Mouse (Mus musculus) midbrain, postnatal 0 days (tissue): ENCODE measurements around the gene Gm10719. TPM values are rescaled to one million over a fixed set of nuclear protein-coding genes. Genes with fewer than 3 reads are reported as not detected.
"Not testable (repeated sequence)": the region's sequence is repeated elsewhere in the genome, so short reads cannot be mapped to it uniquely, and the experiment has no call there.

ENCODE experiments used
- ATAC-seq: fragments of 200-750 bp; cut with Nextera tagmentation; 2 replicates; pipeline ENCODE4 v1.8.0; 2017; ENCODE audit warnings: moderate number of reproducible peaks, mild to moderate bottlenecking, moderate TSS enrichment, moderate library complexity; ENCODE audit not compliant: low FRiP score
- DNase-seq: peaks from one replicate; pipeline ENCODE4 v3.0.0-alpha.2; 2015; ENCODE audit warnings: low spot score
- H3K27ac ChIP-seq: fragments of 300-500 bp; sonication (generic); 2 replicates; pipeline ENCODE4 v1.5.1; 2014; ENCODE audit warnings: low read depth, mild to moderate bottlenecking, low read length, mixed read lengths
- H3K27me3 ChIP-seq: fragments of 300-500 bp; sonication (generic); 2 replicates; pipeline ENCODE4 v1.6.1; 2014; ENCODE audit warnings: low read length, control low read depth, mixed read lengths; ENCODE audit not compliant: insufficient read depth
- H3K36me3 ChIP-seq: fragments of 300-500 bp; sonication (generic); 2 replicates; pipeline ENCODE4 v1.6.1; 2014; ENCODE audit warnings: low read length, control low read depth, mixed read lengths; ENCODE audit not compliant: insufficient read depth
- H3K4me1 ChIP-seq: fragments of 300-500 bp; sonication (generic); 2 replicates; pipeline ENCODE4 v1.6.1; 2014; ENCODE audit warnings: mild to moderate bottlenecking, control low read depth, antibody characterized with exemption, low read length, mixed read lengths; ENCODE audit not compliant: insufficient read depth
- H3K4me2 ChIP-seq: fragments of 300-500 bp; sonication (generic); 2 replicates; pipeline ENCODE4 v1.6.1; 2014; ENCODE audit warnings: low read depth, mild to moderate bottlenecking, low read length, mixed read lengths; ENCODE audit not compliant: poor library complexity, severe bottlenecking
- H3K4me3 ChIP-seq: fragments of 300-500 bp; sonication (generic); 2 replicates; pipeline ENCODE4 v1.5.1; 2014; ENCODE audit warnings: low read depth, mild to moderate bottlenecking, low read length, moderate library complexity
- H3K9ac ChIP-seq: fragments of 300-500 bp; sonication (generic); replicated peaks from 2 replicates; pipeline ENCODE4 v1.6.1; 2014; ENCODE audit warnings: mild to moderate bottlenecking, low read length, moderate library complexity, mixed read lengths; ENCODE audit not compliant: poor library complexity, severe bottlenecking
- H3K9me3 ChIP-seq: fragments of 300-500 bp; sonication (generic); 2 replicates; pipeline ENCODE4 v1.6.1; 2016; ENCODE audit warnings: low read length, control low read depth
- WGBS: fragments of 180-500 bp; shearing (Covaris S2); extraction: QIAGEN DNeasy Blood & Tissue Kit; methylation state at CpG from one replicate; pipeline ENCODE4 v1.1.7; 2014; 5-methylcytosine and 5-hydroxymethylcytosine counted together
- polyA plus RNA-seq: library from polyadenylated mRNA; unstranded; fragments of >200 nt; fragmentation: Nextera tagmentation; extraction: Ambion mirVana; gene quantifications from 2 replicates; pipeline ENCODE4 v1.2.1, GENCODE M21; 2015
- total RNA-seq: library from RNA; depleted of rRNA; stranded (reverse); fragments of >200 nt; gene quantifications from 2 replicates; pipeline ENCODE4 v1.2.3, GENCODE M21; 2014

The Gm10719 gene
- total and polyA plus RNA-seq, 2 experiments from 2014 or later: 0.27 to 2.1 TPM

GRCm38 (mm10) chr9:3023312-3023984 lies 6.2 kb downstream of the Gm10719 start, which contains the start of gene Gm10718:
Gm10718 (plus strand) TSS chr9:3023547.
- H3K9ac ChIP-seq, H3K4me3 ChIP-seq, H3K9me3 ChIP-seq, H3K36me3 ChIP-seq, DNase-seq, H3K27me3 ChIP-seq, H3K4me2 ChIP-seq, H3K27ac ChIP-seq, ATAC-seq, H3K4me1 ChIP-seq: not testable (repeated sequence)
- WGBS: 78% methylated on average over 9 of the region's 13 CpGs

GRCm38 (mm10) chr9:3023985-3024648 lies 6.9 kb downstream of the Gm10719 start:
- not testable (repeated sequence) for H3K4me3 ChIP-seq, H3K27me3 ChIP-seq, DNase-seq, H3K4me2 ChIP-seq, H3K27ac ChIP-seq, H3K9me3 ChIP-seq, H3K4me1 ChIP-seq, H3K9ac ChIP-seq, ATAC-seq, H3K36me3 ChIP-seq
- WGBS: 72% methylated on average over 15 of the region's 16 CpGs

GRCm38 (mm10) chr9:3024912-3025467 lies 7.8 kb downstream of the Gm10719 start, which contains the start of gene Gm10717:
Gm10717 (plus strand) TSS chr9:3025417.
- H3K36me3 ChIP-seq, H3K4me1 ChIP-seq, H3K4me2 ChIP-seq, ATAC-seq, H3K27me3 ChIP-seq, DNase-seq, H3K4me3 ChIP-seq, H3K9ac ChIP-seq, H3K9me3 ChIP-seq, H3K27ac ChIP-seq: not testable (repeated sequence)
- 77% methylated on average over 12 of the region's 12 CpGs for WGBS

GRCm38 (mm10) chr9:3025653-3026052 lies 8.4 kb downstream of the Gm10719 start:
- not testable (repeated sequence) for H3K4me1 ChIP-seq, ATAC-seq, H3K27ac ChIP-seq, H3K4me2 ChIP-seq, DNase-seq, H3K4me3 ChIP-seq, H3K9me3 ChIP-seq, H3K36me3 ChIP-seq, H3K27me3 ChIP-seq, H3K9ac ChIP-seq
- WGBS: 65% methylated on average over 4 of the region's 6 CpGs

GRCm38 (mm10) chr9:3026136-3026535 lies 8.9 kb downstream of the Gm10719 start:
- not testable (repeated sequence) for H3K4me1 ChIP-seq, H3K9ac ChIP-seq, H3K27ac ChIP-seq, H3K36me3 ChIP-seq, DNase-seq, ATAC-seq, H3K9me3 ChIP-seq, H3K27me3 ChIP-seq, H3K4me3 ChIP-seq, H3K4me2 ChIP-seq
- 80% methylated on average over 5 of the region's 5 CpGs for WGBS

GRCm38 (mm10) chr9:3026741-3027140 lies 9.5 kb downstream of the Gm10719 start:
- not testable (repeated sequence) for DNase-seq, H3K36me3 ChIP-seq, H3K4me3 ChIP-seq, H3K9ac ChIP-seq, H3K27me3 ChIP-seq, H3K27ac ChIP-seq, ATAC-seq, H3K4me1 ChIP-seq, H3K9me3 ChIP-seq, H3K4me2 ChIP-seq
- WGBS: 68% methylated on average over 9 of the region's 9 CpGs

- 78% methylated on average over 9 of the region's 9 CpGs for WGBS
- ATAC-seq, H3K4me3 ChIP-seq, H3K27ac ChIP-seq, H3K4me2 ChIP-seq, H3K9ac ChIP-seq, H3K36me3 ChIP-seq, H3K27me3 ChIP-seq, H3K4me1 ChIP-seq, H3K9me3 ChIP-seq: not testable (repeated sequence)
- peak; percentile 64 for DNase-seq
Observed at GRCm38 (mm10) chr9:3027200-3027599, 10.0 kb downstream of the Gm10719 start.

GRCm38 (mm10) chr9:3029276-3030000 lies 12.2 kb downstream of the Gm10719 start:
- H3K36me3 ChIP-seq, H3K4me3 ChIP-seq, H3K27ac ChIP-seq, H3K9me3 ChIP-seq, H3K4me1 ChIP-seq, ATAC-seq, H3K4me2 ChIP-seq, DNase-seq, H3K27me3 ChIP-seq, H3K9ac ChIP-seq: not testable (repeated sequence)
- WGBS: 71% methylated on average over 12 of the region's 16 CpGs
